Mouse (Mus musculus) testis, postnatal 10 days (tissue): ENCODE measurements around the gene S100a10.
"Not testable (repeated sequence)": the region's sequence is repeated elsewhere in the genome, so short reads cannot be mapped to it uniquely, and the experiment has no call there.

ENCODE experiments used
- DNase-seq: peaks from one replicate; pipeline ENCODE4 v3.0.0; 2021; ENCODE audit warnings: low spot score

S100a10 gene

DNA sequence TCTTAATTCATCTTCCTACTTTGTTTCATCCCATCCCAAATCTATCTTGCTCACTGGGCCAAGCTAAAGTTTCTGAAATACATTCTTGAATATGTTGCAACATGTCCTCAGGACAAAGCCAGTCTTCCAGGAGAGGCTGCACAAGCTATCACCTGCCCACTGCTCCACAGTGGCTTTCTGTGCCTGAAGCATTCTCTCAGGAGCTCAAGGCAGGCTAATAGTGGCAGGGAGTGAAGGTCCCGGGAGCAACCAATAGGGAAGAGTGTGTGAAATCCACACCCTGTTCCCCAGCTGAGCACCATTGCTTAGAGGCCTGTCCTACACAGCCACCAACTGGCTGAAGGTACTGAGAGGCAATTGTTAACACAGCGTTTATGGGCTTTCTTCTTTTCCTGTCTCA is 26.1 kb downstream of the S100a10 start:
- no peak for DNase-seq

DNA sequence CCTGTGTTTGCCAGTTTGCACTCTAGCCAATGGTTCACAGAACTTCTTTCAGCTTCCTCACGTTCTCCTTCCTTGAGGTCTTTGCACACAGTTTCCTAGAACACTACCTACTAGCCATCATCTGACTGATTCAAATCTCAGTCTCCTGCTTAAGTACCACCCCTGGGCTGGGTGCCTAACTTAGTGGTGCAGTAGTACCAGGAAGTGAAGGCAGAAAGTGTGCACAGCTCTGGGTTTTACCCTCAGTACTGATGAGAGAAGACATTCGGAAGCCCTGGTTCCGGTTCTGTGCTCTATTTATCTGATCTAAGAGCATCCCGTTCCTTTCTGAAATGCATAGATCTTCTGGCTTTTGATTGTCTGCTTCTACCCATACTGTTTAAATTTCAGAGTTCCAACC is 26.8 kb downstream of the S100a10 start:
- DNase-seq = no peak

DNA sequence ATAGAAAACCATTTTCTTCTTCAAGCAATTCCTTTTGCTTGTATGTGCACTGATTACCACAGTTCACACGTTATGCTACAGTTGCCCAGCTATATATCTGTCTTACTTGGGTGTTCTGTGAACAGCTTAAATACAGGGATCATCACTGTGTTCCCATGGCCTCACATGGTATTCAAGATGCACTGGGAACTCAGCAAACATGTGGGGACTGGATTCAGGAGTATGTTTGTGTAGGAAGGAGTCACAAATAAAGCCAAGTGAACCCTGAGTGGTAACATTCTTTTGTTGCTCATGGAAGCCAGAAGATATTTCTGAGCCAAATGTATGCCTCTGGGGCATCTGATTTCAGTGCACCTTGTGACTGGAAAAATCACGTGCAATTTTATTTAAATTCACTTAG is 28.2 kb downstream of the S100a10 start:
- no peak for DNase-seq

DNA sequence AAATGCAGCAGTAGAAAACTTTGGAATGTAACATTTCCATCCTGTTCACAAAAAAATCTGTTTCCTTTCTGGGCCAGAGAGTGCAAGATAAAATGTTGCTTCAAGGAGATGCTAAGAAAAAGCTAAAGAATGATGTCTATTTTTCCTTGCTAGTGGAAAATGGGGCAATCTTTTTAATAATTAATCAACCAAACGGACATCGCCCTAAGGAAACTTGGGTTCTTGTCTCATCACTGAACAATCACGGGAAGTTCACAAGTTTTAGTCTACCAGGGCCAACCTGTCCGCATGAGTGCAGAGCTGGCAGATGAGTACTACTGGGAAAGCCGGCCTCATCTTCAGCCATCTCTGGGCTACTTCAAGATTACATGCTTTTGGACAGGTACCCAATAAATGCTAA is 34.7 kb downstream of the S100a10 start:
- DNase-seq = no peak

DNA sequence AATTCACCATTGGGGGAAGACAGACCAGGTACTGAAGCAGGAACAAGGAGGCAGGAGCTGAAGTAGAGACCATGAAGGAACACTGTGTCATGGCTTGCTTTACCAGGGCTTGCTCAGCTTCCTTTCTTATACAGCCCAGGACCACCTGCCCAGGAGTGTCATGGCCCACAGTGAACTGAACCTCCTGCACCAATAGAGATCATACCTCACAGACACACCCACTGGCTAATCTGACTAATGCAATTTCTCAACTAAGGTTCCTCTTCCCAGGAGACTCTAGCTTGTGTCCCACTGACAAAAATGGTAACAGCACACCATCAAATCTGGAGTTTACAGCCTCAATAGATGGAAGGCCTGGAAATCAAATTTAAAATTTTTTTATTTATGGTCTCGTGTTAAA is 35.4 kb downstream of the S100a10 start:
- no peak for DNase-seq

DNA sequence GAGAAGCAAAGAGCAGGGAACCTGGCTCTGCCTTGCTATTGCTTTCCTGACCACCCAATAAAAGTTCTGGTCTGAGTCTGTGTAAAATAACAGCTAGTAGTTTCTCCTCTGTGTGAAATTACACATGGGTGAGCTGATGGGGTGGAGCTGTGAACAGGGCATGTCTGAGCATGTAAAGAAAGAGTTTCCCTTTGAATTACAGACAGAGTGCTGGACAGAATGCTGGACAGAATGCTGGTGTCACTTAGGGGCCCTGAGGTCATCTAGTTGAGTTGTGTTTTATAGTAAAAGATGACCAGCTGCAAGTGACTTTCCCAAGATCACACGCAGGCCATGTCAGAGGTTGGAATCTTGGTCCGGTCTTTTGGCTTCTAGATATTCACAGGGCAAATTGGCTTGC is 37.2 kb downstream of the S100a10 start:
- DNase-seq = no peak

DNA sequence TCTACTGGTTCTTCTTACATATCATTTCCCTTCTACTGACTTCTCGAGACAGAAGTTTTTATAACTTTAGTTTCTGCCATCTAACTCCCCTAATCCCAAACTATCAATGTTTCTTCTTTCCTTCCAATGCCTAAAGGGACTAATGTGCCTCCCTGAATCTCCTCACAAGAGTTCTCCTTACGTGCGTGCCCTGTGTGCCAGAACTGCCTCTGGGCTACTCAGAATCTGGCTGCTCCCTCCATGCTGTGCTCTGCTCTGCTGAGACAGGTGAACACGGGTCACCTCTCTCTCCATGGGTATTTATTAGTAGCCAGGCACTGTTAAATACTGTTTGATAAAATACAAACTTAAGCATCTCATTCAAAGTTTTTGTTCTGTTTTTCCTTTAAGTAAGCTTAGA is 38.1 kb downstream of the S100a10 start:
- DNase-seq = no peak

DNA sequence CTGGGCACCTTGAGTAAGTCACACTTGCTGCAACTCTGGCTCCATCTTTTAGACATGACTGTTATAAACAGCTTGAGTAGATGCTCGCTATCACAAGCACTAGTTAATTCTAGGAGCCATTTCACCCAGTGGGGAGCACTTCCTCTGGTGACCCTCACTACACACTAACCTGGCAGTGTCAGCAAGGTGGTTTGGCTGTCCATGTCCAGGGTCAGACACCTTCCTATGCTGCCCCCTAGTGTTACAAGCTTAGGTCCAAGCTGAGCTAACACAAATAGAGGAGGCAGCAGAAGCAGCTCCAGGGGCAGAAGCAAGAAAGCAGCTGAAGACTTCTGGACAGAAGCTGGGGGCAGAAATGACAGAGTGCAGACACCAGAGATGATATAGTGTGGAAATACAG is 38.6 kb downstream of the S100a10 start:
- peak; percentile 55 for DNase-seq

DNA sequence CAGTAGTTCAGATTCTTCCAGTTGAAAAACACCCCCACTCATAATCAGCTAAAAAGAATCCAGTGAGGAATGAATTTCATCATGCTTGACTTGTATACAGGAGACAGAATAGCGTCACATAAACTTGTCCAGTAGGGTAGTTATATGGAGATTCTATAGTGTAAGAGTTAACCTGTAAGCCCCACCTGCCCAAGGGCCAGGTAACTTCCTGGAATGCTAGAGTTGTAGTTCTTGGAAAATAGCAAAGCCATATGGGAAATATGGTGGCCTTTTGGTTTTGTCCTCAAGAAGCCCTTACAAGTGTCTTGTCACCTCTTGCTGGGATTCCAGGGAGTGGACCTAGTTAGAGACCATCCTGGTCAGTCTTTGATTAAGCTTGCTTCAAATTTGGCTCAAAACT is 41.8 kb downstream of the S100a10 start:
- DNase-seq = no peak

DNA sequence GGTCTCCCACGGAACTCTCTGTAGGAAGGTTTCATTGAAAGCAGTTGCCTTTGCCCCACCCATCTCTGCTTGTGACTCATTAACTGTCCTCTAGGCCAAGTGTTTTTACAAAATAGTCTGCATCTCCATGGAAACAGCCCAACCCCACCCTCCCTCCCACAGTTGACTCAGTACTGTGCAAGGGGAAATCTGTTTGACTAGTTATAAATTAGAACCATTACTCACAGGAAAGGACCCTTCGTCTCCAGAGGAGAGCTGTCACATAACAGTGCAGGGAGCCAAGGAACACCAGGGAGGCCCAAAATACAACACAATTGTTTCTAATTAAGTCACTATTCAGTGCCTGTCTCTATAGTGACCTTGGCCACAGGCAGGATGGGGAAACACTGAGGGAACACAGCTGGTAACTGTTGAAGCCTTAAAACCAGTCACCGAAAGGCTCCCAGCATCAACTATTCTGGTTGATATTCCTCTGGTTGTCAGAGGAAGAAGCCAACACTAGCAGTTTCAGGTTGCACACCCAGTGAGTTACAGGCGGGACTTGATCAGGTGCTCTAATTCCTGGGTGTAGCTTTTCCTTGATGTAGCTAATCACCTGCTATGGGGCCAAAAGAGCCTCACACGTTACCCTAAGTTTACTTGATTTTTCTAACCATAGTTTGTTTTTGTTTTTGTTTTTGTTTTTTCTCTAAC is 42.5 kb downstream of the S100a10 start:
- peak; percentile 44 for DNase-seq

DNA sequence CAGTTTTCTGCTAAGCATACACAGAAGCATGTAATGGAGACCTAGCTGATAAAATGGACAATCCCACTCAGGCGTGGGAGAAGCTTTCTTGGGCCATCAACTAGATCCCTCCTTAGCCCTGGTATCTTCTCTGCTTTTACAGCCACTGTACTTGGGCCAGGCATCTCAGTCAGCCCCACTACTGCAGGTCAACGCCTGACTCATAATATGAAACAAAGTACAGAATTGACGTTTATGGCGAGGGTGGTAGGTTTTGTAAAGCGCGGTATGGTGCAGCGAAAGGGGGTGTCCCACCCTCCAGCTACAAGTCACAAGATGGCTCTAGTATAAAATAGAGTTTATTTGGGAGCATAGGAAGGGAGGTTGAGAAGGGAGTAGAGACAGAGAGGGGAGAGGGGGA is 43.1 kb downstream of the S100a10 start:
- DNase-seq = no peak

DNA sequence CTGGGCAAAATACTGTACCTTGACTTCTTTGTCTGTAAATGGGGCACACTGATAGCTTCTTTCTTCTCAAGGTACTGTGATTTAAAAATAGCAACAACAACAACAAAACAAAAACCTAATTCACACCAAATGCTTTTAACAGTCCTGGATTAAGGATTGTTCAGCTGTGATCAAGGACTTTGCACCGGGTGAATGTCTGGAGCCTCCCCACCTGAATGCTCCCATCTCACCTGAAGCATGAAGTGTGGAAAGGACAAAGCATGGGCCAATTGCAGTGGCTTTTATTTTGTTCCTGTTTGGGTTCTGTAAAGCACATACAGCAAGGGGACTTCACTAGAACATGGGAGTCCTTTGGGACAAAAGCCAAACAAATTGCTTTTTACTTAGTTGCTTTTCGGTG is 45.3 kb downstream of the S100a10 start:
- DNase-seq = no peak

DNA sequence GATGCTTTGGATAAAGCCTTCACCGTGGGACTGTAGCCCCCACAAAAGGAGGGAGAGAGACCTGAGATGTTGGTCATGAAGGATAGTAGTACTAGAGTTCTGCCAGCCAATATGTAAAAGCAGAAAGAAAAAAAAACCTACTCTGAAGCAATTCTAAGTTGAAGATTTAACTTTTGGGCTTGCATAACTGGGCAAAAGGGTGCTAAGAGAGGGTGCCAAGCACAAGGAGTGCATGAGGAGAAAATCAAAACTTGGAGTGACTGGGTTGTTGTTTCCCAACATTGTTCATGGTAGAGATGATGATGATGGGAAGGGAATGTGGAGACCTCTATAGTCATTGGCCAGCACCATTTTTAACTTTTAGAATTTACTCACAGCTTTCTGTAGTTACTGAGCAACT is 47.0 kb downstream of the S100a10 start:
- DNase-seq = no peak

DNA sequence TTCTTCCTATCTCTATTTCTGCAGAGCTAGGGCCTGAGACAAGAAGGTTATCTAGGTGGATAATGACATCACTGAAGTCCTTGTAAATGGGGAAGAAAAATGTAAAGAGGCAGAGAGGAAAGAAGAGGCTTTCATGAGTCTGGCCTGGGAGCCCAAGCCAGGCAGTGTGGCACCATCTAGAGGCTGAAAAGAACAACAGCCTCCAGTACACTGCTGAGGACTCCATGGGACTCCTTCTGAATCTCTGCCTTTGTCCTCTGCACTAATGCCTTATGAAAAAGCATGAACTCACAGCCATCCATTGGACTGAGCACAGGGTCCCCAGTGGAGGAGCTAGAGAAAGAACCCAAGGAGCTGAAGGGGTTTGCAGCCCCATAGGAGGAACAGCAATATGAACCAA is 54.1 kb downstream of the S100a10 start:
- not testable (repeated sequence) for DNase-seq
